Mouse (Mus musculus): Measurements from ENCODE around the gene Akap2. TPM values are rescaled to one million over a fixed set of nuclear protein-coding genes. Genes with fewer than 3 reads are reported as not detected.

Akap2 gene
- polyA plus RNA-seq, 1 experiment = 348 TPM

DNA sequence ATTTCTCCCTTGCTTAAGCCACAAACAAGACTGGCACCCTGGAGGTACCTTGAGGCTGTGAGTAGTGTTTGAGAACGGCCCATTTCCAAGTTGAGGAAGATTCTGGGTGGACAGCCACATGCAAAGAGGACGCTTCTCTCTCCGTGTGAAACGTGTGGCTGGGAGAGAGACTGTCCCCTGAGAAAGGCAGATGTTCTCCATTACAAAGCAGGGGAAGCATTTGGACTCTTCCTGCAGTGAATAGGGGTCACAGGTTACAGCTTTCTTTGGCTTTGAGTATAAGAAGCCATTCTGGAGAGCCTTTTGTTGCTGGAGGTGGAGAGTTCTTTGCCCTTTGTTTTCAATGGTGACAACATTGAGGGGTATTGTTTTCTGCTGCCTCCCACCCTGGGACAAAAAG lies 48.3 kb downstream of the Akap2 start:
- Histone ChIP-seq H3K4me3 (replicated peaks; ENCODE audit: extremely low read depth, low read depth, low read length) (no peak overlapping the region), H3K4me1 (ENCODE audit: control insufficient read depth, insufficient read depth, low read length) (no peaks in the 10 kb centered on the region)
- TF ChIP-seq POLR2A (IDR thresholded peaks at IDR 0.05; ENCODE audit: borderline replicate concordance, extremely low read depth, low read depth, low read length) (no peak), CTCF (IDR thresholded peaks at IDR 0.05; ENCODE audit: insufficient read depth, low read length) (no peak)
- WGBS = 68% methylated on average over 4 of the region's 4 CpGs
- no peak for DNase-seq

DNA sequence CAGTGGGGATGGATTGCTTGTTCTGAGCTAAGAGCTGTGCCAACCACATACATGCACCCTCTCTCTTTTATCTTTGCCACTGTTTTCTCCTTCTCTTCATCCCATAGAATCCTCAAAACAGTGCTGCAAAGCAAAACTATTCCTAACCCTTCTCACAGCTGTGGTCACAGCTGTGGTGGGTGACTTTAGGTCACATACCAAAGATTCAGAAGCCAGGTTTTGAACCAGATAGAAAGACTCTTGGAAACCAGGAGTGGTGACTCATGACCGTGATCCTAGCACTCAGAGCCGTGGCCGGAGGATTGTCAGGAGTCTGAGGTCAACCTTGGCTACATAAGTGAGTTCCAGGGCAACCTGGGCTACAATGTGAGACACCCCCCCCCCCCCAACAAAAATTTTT lies 51.5 kb downstream of the Akap2 start:
- Histone ChIP-seq H3K4me3 (replicated peaks; ENCODE audit: extremely low read depth, low read depth, low read length) (no peak overlapping the region), H3K4me1 (ENCODE audit: control insufficient read depth, insufficient read depth, low read length) (no peaks in the 10 kb centered on the region)
- WGBS = 55% methylated on average over 3 of the region's 3 CpGs
- TF ChIP-seq CTCF (IDR thresholded peaks at IDR 0.05; ENCODE audit: insufficient read depth, low read length) (no peak), POLR2A (IDR thresholded peaks at IDR 0.05; ENCODE audit: borderline replicate concordance, extremely low read depth, low read depth, low read length) (no peak)
- DNase-seq = no peak

- DNase-seq = no peak
- no peak overlapping the region for H3K4me3 ChIP-seq (replicated peaks; ENCODE audit: extremely low read depth, low read depth, low read length)
- WGBS = 83% methylated on average over 4 of the region's 4 CpGs
- TF ChIP-seq CTCF (IDR thresholded peaks at IDR 0.05; ENCODE audit: insufficient read depth, low read length) = no peak
- TF ChIP-seq POLR2A (IDR thresholded peaks at IDR 0.05; ENCODE audit: borderline replicate concordance, extremely low read depth, low read depth, low read length) = no peak
- no peaks in the 10 kb centered on the region for H3K4me1 ChIP-seq (ENCODE audit: control insufficient read depth, insufficient read depth, low read length)
These were observed 52.8 kb downstream of the Akap2 start for GRCm38 (mm10) chr4:57770185-57770823.

- 90% methylated on average over 2 of the region's 2 CpGs for WGBS
- Histone ChIP-seq H3K4me1 (ENCODE audit: control insufficient read depth, insufficient read depth, low read length) (no peaks in the 10 kb centered on the region), H3K4me3 (replicated peaks; ENCODE audit: extremely low read depth, low read depth, low read length) (no peak overlapping the region)
- TF ChIP-seq POLR2A (IDR thresholded peaks at IDR 0.05; ENCODE audit: borderline replicate concordance, extremely low read depth, low read depth, low read length) (no peak), CTCF (IDR thresholded peaks at IDR 0.05; ENCODE audit: insufficient read depth, low read length) (no peak)
- no peak for DNase-seq
These were observed 54.2 kb downstream of the Akap2 start for GRCm38 (mm10) chr4:57771558-57772219.

- Histone ChIP-seq H3K4me3 (replicated peaks; ENCODE audit: extremely low read depth, low read depth, low read length) (no peak overlapping the region), H3K4me1 (ENCODE audit: control insufficient read depth, insufficient read depth, low read length) (no peaks in the 10 kb centered on the region)
- WGBS = 35% methylated on average over 11 of the region's 11 CpGs
- no peak for DNase-seq
- no peak for TF ChIP-seq CTCF (IDR thresholded peaks at IDR 0.05; ENCODE audit: insufficient read depth, low read length)
- no peak for TF ChIP-seq POLR2A (IDR thresholded peaks at IDR 0.05; ENCODE audit: borderline replicate concordance, extremely low read depth, low read depth, low read length)
These were observed 55.5 kb downstream of the Akap2 start for GRCm38 (mm10) chr4:57772851-57773510.

GRCm38 (mm10) chr4:57774517-57774916 lies 57.1 kb downstream of the Akap2 start:
- 81% methylated on average over 4 of the region's 4 CpGs for WGBS
- no peak for DNase-seq
- TF ChIP-seq POLR2A (IDR thresholded peaks at IDR 0.05; ENCODE audit: borderline replicate concordance, extremely low read depth, low read depth, low read length) (no peak), CTCF (IDR thresholded peaks at IDR 0.05; ENCODE audit: insufficient read depth, low read length) (no peak)
- Histone ChIP-seq H3K4me1 (ENCODE audit: control insufficient read depth, insufficient read depth, low read length) (no peaks in the 10 kb centered on the region), H3K4me3 (replicated peaks; ENCODE audit: extremely low read depth, low read depth, low read length) (no peak overlapping the region)

DNA sequence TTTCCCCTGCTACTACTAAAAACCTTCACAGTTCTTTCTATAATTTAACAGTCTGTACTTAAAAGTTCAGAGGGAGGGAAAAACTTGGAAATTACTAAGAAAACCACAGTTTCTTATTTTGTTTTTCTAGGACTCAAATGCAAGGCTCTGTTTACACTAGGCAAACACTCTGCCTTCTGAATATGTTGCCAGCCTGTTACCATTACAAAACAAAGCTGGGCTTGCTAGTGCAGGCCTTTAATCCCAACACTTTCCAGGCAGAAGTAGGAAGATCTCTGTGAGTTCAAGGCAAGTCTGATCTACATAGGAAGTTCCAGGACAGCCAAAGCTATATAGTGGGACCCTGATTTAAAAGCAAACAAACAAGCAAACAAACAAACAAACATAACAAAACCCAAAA lies 58.1 kb downstream of the Akap2 start:
- DNase-seq = no peak
- TF ChIP-seq POLR2A (IDR thresholded peaks at IDR 0.05; ENCODE audit: borderline replicate concordance, extremely low read depth, low read depth, low read length) (no peak), CTCF (IDR thresholded peaks at IDR 0.05; ENCODE audit: insufficient read depth, low read length) (no peak)
- Histone ChIP-seq H3K4me1 (ENCODE audit: control insufficient read depth, insufficient read depth, low read length) (no peaks in the 10 kb centered on the region), H3K4me3 (replicated peaks; ENCODE audit: extremely low read depth, low read depth, low read length) (no peak overlapping the region)

GRCm38 (mm10) chr4:57780403-57780802 lies 62.9 kb downstream of the Akap2 start:
- no peak for TF ChIP-seq CTCF (IDR thresholded peaks at IDR 0.05; ENCODE audit: insufficient read depth, low read length)
- TF ChIP-seq POLR2A (IDR thresholded peaks at IDR 0.05; ENCODE audit: borderline replicate concordance, extremely low read depth, low read depth, low read length) = no peak
- no peak overlapping the region for H3K4me3 ChIP-seq (replicated peaks; ENCODE audit: extremely low read depth, low read depth, low read length)
- H3K4me1 ChIP-seq (ENCODE audit: control insufficient read depth, insufficient read depth, low read length) = 0 out of 2 replicates have a peak, but pooled peaks cover 2% of the 10 kb centered on the region
- DNase-seq = no peak
- WGBS = 56% methylated on average over 4 of the region's 4 CpGs

DNA sequence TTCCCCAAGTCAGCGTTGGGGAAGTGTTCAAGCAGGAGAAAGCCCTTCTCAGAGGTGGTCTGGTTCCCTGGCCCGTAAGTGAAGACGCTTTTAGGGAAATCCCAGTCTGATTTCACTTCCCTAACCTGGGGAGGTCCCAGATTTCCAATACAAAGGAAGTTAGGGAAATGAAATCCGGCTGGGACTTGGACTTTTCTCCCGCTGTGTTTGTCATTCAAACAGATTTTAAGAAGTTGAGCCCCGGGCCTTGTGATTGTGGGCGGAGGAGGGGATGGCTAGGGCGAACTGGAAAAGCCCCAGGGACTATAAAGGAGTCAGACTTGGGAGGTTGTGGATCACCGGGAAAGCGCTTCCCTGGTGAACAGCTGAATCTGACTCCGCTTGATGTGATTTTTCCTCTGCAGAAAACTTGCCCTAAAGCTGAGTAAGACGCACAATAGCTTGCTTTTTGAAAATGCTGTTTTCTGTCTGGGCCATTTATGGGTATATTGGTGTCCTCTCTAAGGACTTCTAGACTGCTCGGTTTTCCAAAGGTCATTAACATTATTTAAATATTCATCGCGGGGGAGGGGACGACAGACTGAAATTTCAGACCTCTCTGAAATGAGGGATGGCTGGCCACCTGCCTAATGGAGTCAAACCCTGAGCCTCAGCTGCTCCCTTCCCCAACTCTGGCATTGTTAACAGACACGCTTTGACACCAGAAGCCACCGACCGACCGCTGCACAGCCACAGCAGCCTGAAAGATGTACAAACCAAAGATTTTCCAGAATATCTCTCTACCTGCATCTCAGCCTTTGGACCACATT lies 63.6 kb downstream of the Akap2 start:
- TF ChIP-seq CTCF (IDR thresholded peaks at IDR 0.05; ENCODE audit: insufficient read depth, low read length) (no peak), POLR2A (IDR thresholded peaks at IDR 0.05; ENCODE audit: borderline replicate concordance, extremely low read depth, low read depth, low read length) (no peak)
- Histone ChIP-seq H3K4me1 (ENCODE audit: control insufficient read depth, insufficient read depth, low read length) (0 out of 2 replicates have a peak, but pooled peaks cover 2% of the 10 kb centered on the region), H3K4me3 (replicated peaks; ENCODE audit: extremely low read depth, low read depth, low read length) (no peak overlapping the region)
- DNase-seq = no peak
- 45% methylated on average over 20 of the region's 20 CpGs for WGBS
